Mouse (Mus musculus): ENCODE results near the gene Trpc4ap.
A peak's percentile ranks its signal among the peaks of the same experiment; 100 is the strongest.
"Not testable (repeated sequence)": the region's sequence is repeated elsewhere in the genome, so short reads cannot be mapped to it uniquely, and the experiment has no call there.

The Trpc4ap gene

DNA sequence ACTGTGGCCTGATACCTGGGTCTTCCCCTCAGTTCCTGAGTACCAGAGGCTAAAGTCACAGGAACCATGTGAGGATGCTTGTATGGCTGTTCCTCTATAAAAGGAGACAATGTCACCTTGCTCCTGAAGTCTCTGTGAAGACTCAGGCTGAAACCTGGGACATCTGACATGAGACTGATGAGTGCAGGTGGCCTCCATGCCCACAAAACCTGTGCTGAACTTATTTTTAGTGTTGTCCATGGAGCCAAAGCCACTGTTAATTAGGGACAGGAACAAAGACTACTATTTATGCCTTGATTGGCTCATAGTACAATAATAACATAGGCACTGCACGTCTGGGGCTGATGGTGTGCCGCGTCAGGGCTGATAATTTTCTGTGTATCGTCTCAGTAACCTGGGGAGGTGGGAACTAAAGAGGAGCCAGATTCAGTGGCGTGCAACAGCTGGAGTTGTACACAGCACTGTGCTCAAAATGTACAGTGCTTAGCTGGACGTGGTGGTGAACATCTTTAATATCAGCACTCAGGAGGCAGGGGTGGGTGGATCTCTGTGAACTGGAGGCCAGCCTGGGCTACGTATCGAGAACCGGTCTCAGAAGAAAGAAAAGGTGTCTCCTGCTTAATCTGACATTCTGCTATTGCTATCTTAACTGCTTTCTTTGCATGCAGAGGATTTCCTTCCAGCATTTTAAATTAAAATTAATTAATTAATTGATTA is 80.2 kb downstream of the Trpc4ap start:
- DNase-seq (ENCODE audit: low spot score in 2 of 2): no peak

DNA sequence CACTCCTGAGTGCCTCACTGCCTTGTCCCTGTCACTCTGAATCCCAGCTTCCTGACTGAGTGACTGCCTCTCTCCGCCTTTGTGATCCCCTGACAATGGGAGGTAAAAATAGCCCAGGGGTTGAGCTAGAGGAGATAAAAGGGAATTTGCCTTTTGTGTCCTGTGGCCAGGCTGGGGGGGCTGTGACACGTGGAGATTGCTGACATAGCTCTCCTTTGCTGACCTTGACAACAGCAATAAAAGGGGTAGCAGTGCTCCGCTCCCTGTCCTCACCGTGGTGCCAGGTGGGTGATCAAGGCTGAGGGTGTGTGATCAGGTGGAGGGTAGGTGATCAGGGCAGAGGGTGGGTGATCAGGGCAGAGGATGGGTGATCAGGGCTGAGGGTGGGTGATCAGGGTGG is 81.2 kb downstream of the Trpc4ap start, which contains the start of gene Myh7b:
Myh7b (plus strand) TSS at position 235 of the 400 bp plus-strand sequence.
- no peak for DNase-seq (ENCODE audit: low spot score in 2 of 2)

DNA sequence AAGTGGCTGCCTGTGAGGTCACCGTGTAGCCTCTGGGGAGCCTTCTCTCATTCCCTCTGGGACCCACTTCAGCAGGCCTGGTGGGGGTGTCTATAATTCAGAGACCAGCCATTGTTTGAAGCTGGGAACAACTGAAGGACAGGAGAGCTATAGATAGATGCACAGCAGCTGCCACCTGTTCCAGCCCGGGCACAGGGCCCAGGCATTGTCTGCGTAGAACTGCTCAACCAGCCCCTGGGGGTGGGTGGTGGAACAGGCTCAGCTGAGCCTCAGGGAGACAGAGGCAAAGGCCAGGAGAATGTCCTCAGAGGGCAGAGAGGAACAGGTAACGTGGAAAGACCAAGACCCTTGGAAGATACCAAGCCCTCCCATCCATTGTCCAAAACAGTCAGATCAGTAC is 85.8 kb downstream of the Trpc4ap start:
- no peak for DNase-seq (ENCODE audit: low spot score in 2 of 2)

DNA sequence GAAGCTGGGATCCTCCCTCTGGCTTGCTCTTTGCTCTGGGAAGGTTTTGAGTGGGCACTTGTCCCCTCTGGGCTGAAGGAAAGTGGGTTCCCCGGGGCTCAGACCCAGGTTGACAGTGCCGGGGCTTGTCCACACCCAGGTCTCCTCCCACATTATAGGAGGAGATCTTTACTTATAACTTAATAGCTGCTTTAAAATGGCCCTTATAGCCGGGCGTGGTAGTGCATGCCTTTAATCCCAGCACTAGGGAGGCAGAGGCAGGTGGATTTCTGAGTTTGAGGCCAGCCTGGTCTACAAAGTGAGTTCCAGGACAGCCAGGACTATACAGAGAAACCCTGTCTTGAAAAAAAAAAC is 87.0 kb downstream of the Trpc4ap start:
- DNase-seq (ENCODE audit: low spot score in 2 of 2): not testable (repeated sequence)

DNA sequence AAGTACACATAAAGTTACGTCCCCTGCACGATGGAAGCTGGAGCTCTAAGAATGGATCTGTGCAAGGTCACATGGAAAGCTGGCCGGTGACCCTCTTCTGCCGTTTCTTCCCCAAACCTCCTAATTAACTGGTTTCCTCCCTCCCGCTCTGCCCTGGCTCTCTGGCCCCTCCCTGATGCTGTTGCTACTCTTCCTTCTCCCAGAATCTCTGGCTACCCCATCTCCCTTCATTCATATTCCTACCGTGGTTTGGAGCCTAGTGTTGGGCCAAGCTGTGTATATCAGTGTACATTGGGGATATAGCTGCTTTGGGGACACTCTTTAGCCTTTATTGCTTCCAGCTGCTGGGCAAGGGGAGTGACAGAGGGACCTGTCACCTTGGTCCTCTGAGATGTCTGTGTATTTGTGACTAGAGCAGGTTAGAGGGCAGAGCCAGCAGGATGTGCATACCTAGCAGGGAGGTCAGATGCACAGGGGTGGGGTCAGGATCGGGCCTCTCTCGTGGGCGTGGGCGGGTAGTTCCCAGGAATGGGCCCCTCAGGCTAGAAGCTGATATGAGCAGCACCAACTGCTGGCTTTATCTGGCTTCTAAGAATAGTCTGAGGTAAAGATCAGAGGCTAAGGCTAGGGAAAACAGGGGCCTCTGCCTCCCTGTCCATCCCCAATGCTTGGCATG is 87.5 kb downstream of the Trpc4ap start:
- DNase-seq (ENCODE audit: low spot score in 2 of 2): no peak

DNA sequence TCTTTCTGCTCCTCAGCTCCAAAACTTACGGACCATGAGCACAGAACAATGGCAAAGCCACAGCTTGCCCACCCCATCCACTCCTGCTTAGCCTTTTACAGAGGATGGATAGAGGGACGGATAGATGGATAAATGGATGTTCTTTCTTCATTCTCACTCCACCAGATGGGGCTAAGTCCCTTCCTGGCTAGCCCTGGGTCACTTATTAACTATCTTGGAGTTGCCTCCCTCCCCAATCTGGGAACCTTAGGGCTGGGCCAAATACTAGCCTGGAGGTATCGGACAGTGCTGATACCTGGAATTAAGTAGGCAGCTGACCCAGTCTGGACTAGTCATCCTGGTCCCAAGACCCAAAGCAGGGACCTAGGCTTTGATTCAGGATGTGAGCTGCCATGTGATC is 88.5 kb downstream of the Trpc4ap start:
- no peak for DNase-seq (ENCODE audit: low spot score in 2 of 2)

DNA sequence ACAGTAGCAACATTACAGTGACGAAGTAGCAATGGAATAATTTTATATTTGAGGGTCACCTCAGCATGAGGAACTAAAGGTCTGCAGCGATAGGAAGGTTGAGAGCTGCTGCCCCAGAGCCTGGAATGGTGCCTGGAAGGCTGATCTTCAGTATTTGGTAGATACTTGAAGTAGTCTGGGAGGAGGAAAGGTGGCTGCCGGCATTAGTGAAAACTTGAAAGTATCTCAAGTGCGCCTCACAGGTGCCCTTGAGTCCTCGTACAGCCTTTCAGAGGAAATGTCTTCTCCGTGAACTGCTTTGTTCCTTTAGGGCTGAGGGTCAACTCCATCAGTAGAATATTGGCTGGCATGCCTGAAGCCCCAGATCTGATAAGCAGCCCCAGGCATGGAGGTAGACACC is 96.7 kb downstream of the Trpc4ap start:
- DNase-seq (ENCODE audit: low spot score in 2 of 2): no peak

DNA sequence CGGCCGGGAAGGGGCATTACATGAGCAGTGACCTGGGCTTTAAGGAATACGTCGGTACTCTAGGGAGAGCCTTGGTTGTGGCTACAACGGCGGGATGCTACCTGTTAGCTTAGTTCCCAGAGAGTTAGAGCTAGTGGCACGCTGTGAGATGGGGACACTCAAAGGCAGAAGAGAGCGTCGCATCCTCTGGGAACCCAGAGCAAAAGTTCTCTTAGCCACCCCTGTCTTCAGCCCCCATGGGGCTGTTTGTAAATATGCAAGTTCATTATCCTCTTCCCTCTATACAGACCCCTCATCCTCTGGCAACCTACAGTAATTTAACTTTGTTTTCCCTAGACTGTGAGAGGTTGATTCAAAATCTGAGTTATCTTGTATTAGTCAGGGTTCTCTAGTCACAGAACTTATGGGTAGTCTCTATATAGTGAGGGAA is 99.3 kb downstream of the Trpc4ap start:
- no peak for DNase-seq (ENCODE audit: low spot score in 2 of 2)

DNA sequence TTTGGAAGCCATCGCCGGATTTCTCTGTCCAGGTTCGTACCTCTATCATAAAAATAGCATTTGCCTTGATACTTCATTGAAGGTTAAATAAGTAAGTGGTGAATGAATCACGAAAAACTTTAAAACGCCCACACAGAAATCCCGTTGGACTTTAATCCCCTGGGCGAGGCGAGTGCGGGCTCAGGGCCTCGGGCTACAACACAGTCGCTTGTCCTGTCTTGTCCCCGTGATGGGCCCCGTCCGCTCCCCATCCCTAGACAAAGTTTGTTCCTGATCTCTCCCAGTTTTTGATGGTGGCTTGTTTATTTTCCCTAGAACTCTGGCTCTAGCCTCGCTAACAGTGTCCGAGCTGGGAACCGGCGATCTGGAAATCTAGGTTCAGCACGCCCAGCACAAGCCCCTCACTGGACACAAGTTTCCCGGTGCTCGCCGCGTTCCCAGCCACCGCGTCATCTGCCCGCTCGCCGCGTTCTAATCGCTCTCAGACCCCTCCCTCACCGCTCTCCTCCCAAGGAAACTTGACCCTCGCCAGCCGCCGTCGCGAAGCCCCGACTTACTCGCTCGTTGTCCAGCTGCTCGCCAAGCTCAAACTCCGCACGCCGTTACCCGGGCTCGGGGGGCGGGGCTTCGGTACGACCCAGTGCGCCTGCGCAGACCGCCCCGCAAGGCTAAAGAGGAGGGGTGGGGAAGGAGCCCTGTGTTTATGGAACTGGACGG is 99.9 kb downstream of the Trpc4ap start, which contains the start of gene Gss:
Gss (minus strand) TSS at position 674 of the 717 bp plus-strand sequence.
- DNase-seq (ENCODE audit: low spot score in 2 of 2): peak; percentile 98 to 99

DNA sequence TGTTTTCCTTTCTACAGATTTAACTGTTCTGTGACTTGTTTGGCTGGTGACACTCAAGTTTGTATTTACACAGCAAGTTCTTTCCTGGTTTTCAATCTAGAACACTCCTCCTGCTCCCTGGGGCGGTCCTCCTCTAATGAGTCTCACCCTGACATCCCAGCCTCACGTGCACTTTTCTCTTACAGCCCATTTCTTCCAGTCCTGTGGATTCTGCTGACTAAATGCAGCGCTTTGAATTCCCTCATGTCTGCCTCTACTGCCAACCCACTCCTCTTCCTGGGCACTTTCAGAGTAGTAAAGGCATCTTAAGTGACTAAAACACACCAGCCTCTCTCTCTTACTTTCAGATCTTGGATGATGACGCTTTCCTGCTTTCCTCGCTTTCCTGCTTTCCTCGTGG is 100.5 kb downstream of the Trpc4ap start:
- DNase-seq (ENCODE audit: low spot score in 2 of 2): no peak

DNA sequence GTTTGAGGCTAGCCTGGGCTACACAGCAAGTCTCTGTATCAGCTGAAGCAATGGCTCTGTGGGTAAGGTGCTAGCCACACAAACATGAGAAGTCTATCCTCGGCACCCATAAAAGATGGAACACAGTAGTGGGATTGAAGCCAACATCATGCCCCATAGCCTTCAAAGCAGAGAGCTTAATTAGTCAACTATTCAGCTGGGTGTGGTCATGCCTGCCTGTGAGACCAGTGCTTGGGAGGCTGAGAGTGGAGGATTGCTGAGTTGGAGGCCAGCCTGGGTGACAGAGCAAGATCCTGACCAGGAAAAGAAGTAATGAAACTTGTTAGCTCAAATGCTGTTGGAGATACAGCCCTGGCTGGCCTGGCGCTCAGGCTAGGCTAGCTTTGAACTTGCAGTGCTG is 101.3 kb downstream of the Trpc4ap start:
- DNase-seq (ENCODE audit: low spot score in 2 of 2): no peak

DNA sequence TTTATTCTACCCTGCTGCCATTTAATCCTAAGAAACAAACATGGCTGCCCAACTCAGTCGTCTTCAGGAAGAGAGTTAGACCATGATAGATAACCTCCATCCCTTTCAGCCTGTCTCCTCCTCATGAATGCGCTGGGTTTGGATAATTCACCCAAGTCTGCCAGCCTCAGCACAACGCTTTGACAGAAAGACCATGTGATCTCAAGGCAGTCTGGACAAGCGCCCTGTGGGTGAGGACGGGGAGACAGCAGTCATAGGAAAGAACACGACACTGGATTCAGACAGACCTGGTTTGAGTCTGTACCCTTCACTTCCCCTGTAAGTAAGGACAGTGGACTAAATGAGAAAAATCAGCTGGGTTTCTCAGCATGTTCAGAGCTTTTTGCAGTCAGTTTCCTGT is 102.7 kb downstream of the Trpc4ap start:
- no peak for DNase-seq (ENCODE audit: low spot score in 2 of 2)

DNA sequence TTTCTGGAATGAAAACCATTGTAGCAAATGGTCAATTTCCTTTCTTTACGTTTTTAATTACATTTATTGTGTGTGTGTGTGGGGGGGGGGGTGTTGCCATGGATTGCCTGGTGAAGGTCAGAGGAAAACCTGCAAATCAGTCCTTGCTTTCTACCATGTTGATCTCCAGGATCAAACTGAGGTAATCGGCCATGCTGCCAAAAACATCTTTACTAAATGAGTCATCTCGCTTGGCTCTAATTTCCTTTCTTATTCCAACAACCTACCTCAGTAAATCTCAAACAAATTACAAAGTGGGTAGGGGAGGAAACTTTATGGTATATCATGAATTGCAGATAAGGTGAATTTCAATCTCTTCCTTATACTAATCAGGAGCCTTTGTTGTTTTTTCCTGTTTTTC is 104.0 kb downstream of the Trpc4ap start:
- no peak for DNase-seq (ENCODE audit: low spot score in 2 of 2)

DNA sequence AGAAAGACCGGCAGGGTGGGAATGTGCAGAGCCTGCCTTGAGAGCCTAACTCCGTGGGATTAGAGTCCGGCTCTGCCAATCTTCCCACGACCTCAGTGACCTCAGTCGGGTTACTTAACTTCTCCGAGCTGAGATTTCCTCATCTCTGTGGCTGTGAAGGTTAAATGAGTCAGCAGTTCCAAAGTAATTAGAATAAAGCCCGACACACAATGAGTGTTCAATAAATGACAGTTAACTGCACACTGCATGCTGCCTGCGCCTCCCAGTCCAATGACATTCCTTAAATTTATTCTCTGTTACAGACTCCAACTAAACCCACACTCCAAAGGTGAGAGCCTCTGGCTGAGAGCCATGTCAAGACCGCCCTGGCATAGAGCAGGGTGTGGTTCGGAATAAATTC is 106.7 kb downstream of the Trpc4ap start:
- no peak for DNase-seq (ENCODE audit: low spot score in 2 of 2)

DNA sequence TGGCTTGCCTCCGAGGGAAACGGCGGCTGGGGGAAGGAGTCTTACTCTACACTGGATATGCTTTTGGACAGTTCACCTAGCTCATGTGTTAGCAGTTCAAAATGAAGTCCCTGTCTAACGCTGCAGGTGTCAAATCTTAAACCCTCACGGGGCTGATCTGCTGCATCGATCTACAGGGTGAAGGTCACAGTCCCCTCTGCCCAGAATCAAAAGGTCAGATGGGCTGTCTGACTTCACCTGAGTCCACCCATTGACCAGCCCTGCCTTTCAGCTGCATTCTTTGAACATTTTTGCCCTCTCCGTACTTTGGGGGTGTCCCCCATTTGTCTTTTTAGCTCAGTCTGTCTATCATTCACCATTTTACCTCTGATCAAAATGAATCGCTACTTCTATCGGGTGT is 107.1 kb downstream of the Trpc4ap start:
- DNase-seq (ENCODE audit: low spot score in 2 of 2): no peak

All from frontal cortex, postnatal 25 days (tissue).